Comparison of ENCODE assay signal across 14 mouse cellular contexts in genomic region chr13:56539846-56540245, GRCm38 (mm10). TPM values are rescaled to one million over a fixed set of nuclear protein-coding genes. Genes with fewer than 3 reads are reported as not detected.
DNase-seq lines count a peak whose midpoint lies in the region; ATAC-seq lines count a peak whose summit lies in the region.
"Had no signal": no experiment of that assay in that cellular context is flagged by ENCODE, and none has a peak within 500 bp of the region (broad histone marks: within the 10 kb centered on the region; RNA-seq: fewer than 3 reads in every experiment).

No protein-coding gene starts in this region.

- WGBS in limb, embryonic 10.5 days: 94% methylated on average over 4 of the region's 4 CpGs

- ATAC-seq in cerebellum, adult (ENCODE audit: insufficient number of reproducible peaks, low FRiP score, low TSS enrichment): no peak

- H3K4me1 ChIP-seq in limb, embryonic 10.5 days: no peaks in the 10 kb centered on the region
- H3K4me1 ChIP-seq: liver, embryonic 13.5 days; neural tube, embryonic 13.5 days had no signal

- DNase-seq in cerebellum, adult 18-20 months: peak; percentile 26 to 49
- peak; percentile 48 for DNase-seq in kidney, adult 9 months
- no peak for DNase-seq in kidney, adult 8-10 months
- peak; percentile 64 for DNase-seq in right cerebral cortex, postnatal 14 days
- DNase-seq in right cerebral cortex, adult 18-20 months: no peak
- DNase-seq in limb, embryonic 10.5 days (ENCODE audit: low spot score): peak; percentile 7
- no peak for DNase-seq in frontal cortex, postnatal 10 days (ENCODE audit: low spot score in 2 of 2)
- DNase-seq: liver, embryonic 13.5 days had no signal

- 0 out of 2 replicates have a peak, but pooled peaks cover 3% of the 10 kb centered on the region for H3K9me3 ChIP-seq in limb, embryonic 10.5 days (replicated peaks)
- H3K9me3 ChIP-seq: liver, embryonic 13.5 days; midbrain, embryonic 10.5 days had no signal

- no peaks in the 10 kb centered on the region for H3K36me3 ChIP-seq in limb, embryonic 10.5 days
- H3K36me3 ChIP-seq: liver, embryonic 13.5 days; midbrain, embryonic 10.5 days; neural tube, embryonic 13.5 days had no signal

- H3K27me3 ChIP-seq in limb, embryonic 10.5 days (ENCODE audit: low read depth, poor library complexity, severe bottlenecking): no peaks in the 10 kb centered on the region
- H3K27me3 ChIP-seq: liver, embryonic 13.5 days; neural tube, embryonic 13.5 days had no signal

- no peak overlapping the region for H3K27ac ChIP-seq in limb, embryonic 10.5 days
- H3K27ac ChIP-seq: liver, embryonic 13.5 days; midbrain, embryonic 10.5 days; neural tube, embryonic 13.5 days had no signal

- no peak overlapping the region for H3K4me3 ChIP-seq in limb, embryonic 10.5 days
- H3K4me3 ChIP-seq: liver, embryonic 13.5 days; midbrain, embryonic 10.5 days; neural tube, embryonic 13.5 days had no signal

RNA-seq across cellular contexts. Expression of gene Lect2, which starts 8.5 kb away (rescaled TPM):
- polyA plus RNA-seq in limb, embryonic 10.5 days (2016; fragmentation: Nextera tagmentation; extraction: Ambion mirVana): not detected in 2 replicates
- polyA plus RNA-seq: C2C12; midbrain, embryonic 10.5 days; neural tube, embryonic 13.5 days had no signal

RNA-seq across cellular contexts. Expression of gene Fbxl21, which starts 17.6 kb away (rescaled TPM):
- polyA plus RNA-seq in limb, embryonic 10.5 days (2016; fragmentation: Nextera tagmentation; extraction: Ambion mirVana): 1.1 and 1.4 TPM in 2 replicates

RNA-seq across cellular contexts. Expression of gene Il9, which starts 57.8 kb away (rescaled TPM):
- polyA plus RNA-seq in limb, embryonic 10.5 days (2016; fragmentation: Nextera tagmentation; extraction: Ambion mirVana): not detected in 2 replicates
- polyA plus RNA-seq: C2C12; embryonic facial prominence, embryonic 14.5 days; large intestine, adult 2 months; liver, embryonic 13.5 days; midbrain, embryonic 10.5 days; neural tube, embryonic 13.5 days had no signal

Comparison
In these comparisons a context has a peak if more than half of its experiments do, and no peak if none do; other contexts are left out.
1. DNase-seq: peak in cerebellum, adult 18-20 months (2 of 2), kidney, adult 9 months (single experiment), right cerebral cortex, postnatal 14 days (single experiment) and limb, embryonic 10.5 days (single experiment); none in kidney, adult 8-10 months (0 of 2), right cerebral cortex, adult 18-20 months (single experiment) and frontal cortex, postnatal 10 days (0 of 2).